Mouse (Mus musculus) hindbrain, embryonic 15.5 days (tissue): ENCODE data around the gene D17H6S53E. TPM values are rescaled to one million over a fixed set of nuclear protein-coding genes. Genes with fewer than 3 reads are reported as not detected.
A peak's percentile ranks its signal among the peaks of the same experiment; 100 is the strongest.
"Not testable (repeated sequence)": the region's sequence is repeated elsewhere in the genome, so short reads cannot be mapped to it uniquely, and the experiment has no call there.

ENCODE experiments used
- ATAC-seq: fragments of 200-750 bp; cut with Nextera tagmentation; 2 replicates; pipeline ENCODE4 v1.8.0; 2017; ENCODE audit warnings: low read depth, moderate number of reproducible peaks, moderate TSS enrichment; ENCODE audit not compliant: low FRiP score
- H3K27ac ChIP-seq: fragments of 300-500 bp; sonication (generic); replicated peaks from 2 replicates; pipeline ENCODE4 v1.5.1; 2015; ENCODE audit warnings: mild to moderate bottlenecking, inconsistent platforms
- H3K27me3 ChIP-seq: fragments of 300-500 bp; sonication (generic); 2 replicates; pipeline ENCODE4 v1.6.1; 2015; ENCODE audit warnings: control low read depth, inconsistent platforms
- H3K36me3 ChIP-seq: fragments of 300-500 bp; sonication (generic); 2 replicates; pipeline ENCODE4 v1.6.1; 2015; ENCODE audit warnings: control low read depth, inconsistent platforms
- H3K4me1 ChIP-seq: fragments of 300-500 bp; sonication (generic); replicated peaks from 2 replicates; pipeline ENCODE4 v1.6.1; 2015; ENCODE audit warnings: control low read depth, inconsistent platforms
- H3K4me2 ChIP-seq: fragments of 300-500 bp; sonication (generic); 2 replicates; pipeline ENCODE4 v1.6.1; 2015; ENCODE audit warnings: moderate library complexity, mild to moderate bottlenecking, inconsistent platforms
- H3K4me3 ChIP-seq: fragments of 300-500 bp; sonication (generic); 2 replicates; pipeline ENCODE4 v1.5.1; 2015; ENCODE audit warnings: mild to moderate bottlenecking, inconsistent platforms
- H3K9ac ChIP-seq: fragments of 300-500 bp; sonication (generic); 2 replicates; pipeline ENCODE4 v1.6.1; 2015; ENCODE audit warnings: inconsistent platforms
- H3K9me3 ChIP-seq: fragments of 300-500 bp; sonication (generic); 2 replicates; pipeline ENCODE4 v1.6.1; 2016; ENCODE audit warnings: control low read depth, inconsistent platforms
- WGBS: fragments of 180-500 bp; shearing (Covaris S2); methylation state at CpG from one replicate; pipeline ENCODE4 v1.1.7; 2015; 5-methylcytosine and 5-hydroxymethylcytosine counted together
- polyA plus RNA-seq: library from polyadenylated mRNA; unstranded; fragments of >200 nt; fragmentation: Nextera tagmentation; extraction: Ambion mirVana; gene quantifications from 2 replicates; pipeline ENCODE4 v1.2.1, GENCODE M21; 2015

The D17H6S53E gene
- polyA plus RNA-seq, 1 experiment from 2014 or later = 10.8 TPM

- not testable (repeated sequence) for H3K4me3 ChIP-seq, H3K27me3 ChIP-seq, H3K4me2 ChIP-seq, H3K27ac ChIP-seq, H3K9ac ChIP-seq, ATAC-seq, H3K9me3 ChIP-seq
- peaks cover 13% of the 10 kb centered on the region for H3K36me3 ChIP-seq
- H3K4me1 ChIP-seq = peaks cover 57% of the 10 kb centered on the region
- 91% methylated on average over 12 of the region's 12 CpGs for WGBS
Observed at GRCm38 (mm10) chr17:35124261-35124896, 1.8 kb upstream of the D17H6S53E start.

- no peak overlapping the region; the same call in 1 of the 2 replicates for H3K4me3 ChIP-seq
- H3K9me3 ChIP-seq = no peaks in the 10 kb centered on the region
- no peak overlapping the region for H3K9ac ChIP-seq
- no peak for ATAC-seq
- H3K4me2 ChIP-seq = peak overlapping the region; percentile 67; the same call in 1 of the 2 replicates
- H3K36me3 ChIP-seq = peaks cover 15% of the 10 kb centered on the region
- 86% methylated on average over 1 of the region's 1 CpGs for WGBS
- H3K27ac ChIP-seq = no peak overlapping the region
- H3K27me3 ChIP-seq = no peaks in the 10 kb centered on the region
- H3K4me1 ChIP-seq = peaks cover 51% of the 10 kb centered on the region
Observed at GRCm38 (mm10) chr17:35125081-35125480, 1.1 kb upstream of the D17H6S53E start.

GRCm38 (mm10) chr17:35125578-35125977 is 595 bp upstream of the D17H6S53E start:
- Histone ChIP-seq H3K36me3 (peaks cover 15% of the 10 kb centered on the region), H3K27ac (no peak overlapping the region), H3K4me3 (peak overlapping the region; percentile 54), H3K9ac (peak overlapping the region; percentile 60), H3K4me2 (peak overlapping the region; percentile 67), H3K27me3 (no peaks in the 10 kb centered on the region), H3K9me3 (no peaks in the 10 kb centered on the region), H3K4me1 (peaks cover 46% of the 10 kb centered on the region)
- WGBS = 40% methylated on average over 6 of the region's 6 CpGs
- no peak for ATAC-seq

GRCm38 (mm10) chr17:35127017-35127416 is 844 bp downstream of the D17H6S53E start:
- Histone ChIP-seq H3K27ac (peak overlapping the region; percentile 72), H3K9me3 (no peaks in the 10 kb centered on the region), H3K4me2 (peak overlapping the region; percentile 67), H3K36me3 (peaks cover 15% of the 10 kb centered on the region), H3K4me1 (peaks cover 43% of the 10 kb centered on the region), H3K4me3 (peak overlapping the region; percentile 54), H3K27me3 (no peaks in the 10 kb centered on the region), H3K9ac (peak overlapping the region; percentile 60)
- no peak for ATAC-seq
- 74% methylated on average over 13 of the region's 13 CpGs for WGBS

GRCm38 (mm10) chr17:35128996-35129395 is 2.8 kb downstream of the D17H6S53E start:
- Histone ChIP-seq H3K27me3 (no peaks in the 10 kb centered on the region), H3K27ac (no peak overlapping the region), H3K9ac (no peak overlapping the region), H3K4me3 (no peak overlapping the region), H3K9me3 (no peaks in the 10 kb centered on the region), H3K4me2 (no peak overlapping the region), H3K4me1 (peaks cover 34% of the 10 kb centered on the region), H3K36me3 (peaks cover 10% of the 10 kb centered on the region)
- whole genome bisulfite sequencing = 64% methylated on average over 11 of the region's 11 CpGs
- no peak for ATAC-seq

GRCm38 (mm10) chr17:35131038-35131437 is 4.9 kb downstream of the D17H6S53E start:
- H3K4me1 ChIP-seq = peaks cover 24% of the 10 kb centered on the region
- WGBS = 90% methylated on average over 8 of the region's 8 CpGs
- H3K4me2 ChIP-seq = no peak overlapping the region
- no peaks in the 10 kb centered on the region for H3K27me3 ChIP-seq
- H3K9me3 ChIP-seq = no peaks in the 10 kb centered on the region
- H3K4me3 ChIP-seq = no peak overlapping the region
- H3K27ac ChIP-seq = no peak overlapping the region
- no peak overlapping the region for H3K9ac ChIP-seq
- H3K36me3 ChIP-seq = 0 out of 2 replicates have a peak, but pooled peaks cover 5% of the 10 kb centered on the region
- no peak for ATAC-seq

GRCm38 (mm10) chr17:35131500-35132173 is 5.5 kb downstream of the D17H6S53E start, which contains the start of gene Apom:
TSS of gene Apom (minus strand) at chr17:35132050.
- H3K27ac ChIP-seq = no peak within 1 kb of the TSS
- H3K36me3 ChIP-seq = 0 out of 2 replicates have a peak, but pooled peaks cover 5% of the 10 kb centered on the region
- H3K4me1 ChIP-seq = peaks cover 25% of the 10 kb centered on the region
- no peaks in the 10 kb centered on the region for H3K27me3 ChIP-seq
- WGBS = 82% methylated on average over 15 of the region's 15 CpGs
- no peak for ATAC-seq
- H3K9ac ChIP-seq = no peak within 1 kb of the TSS
- H3K4me2 ChIP-seq = no peak within 1 kb of the TSS
- H3K4me3 ChIP-seq = no peak within 1 kb of the TSS
- H3K9me3 ChIP-seq = no peaks in the 10 kb centered on the region

- Histone ChIP-seq H3K4me2 (no peak overlapping the region), H3K4me3 (no peak overlapping the region), H3K27ac (no peak overlapping the region), H3K4me1 (peaks cover 25% of the 10 kb centered on the region), H3K27me3 (no peaks in the 10 kb centered on the region), H3K36me3 (0 out of 2 replicates have a peak, but pooled peaks cover 5% of the 10 kb centered on the region), H3K9me3 (no peaks in the 10 kb centered on the region), H3K9ac (no peak overlapping the region)
- ATAC-seq = no peak
- WGBS = 82% methylated on average over 3 of the region's 3 CpGs
Observed at GRCm38 (mm10) chr17:35132174-35132560, 6.0 kb downstream of the D17H6S53E start.

GRCm38 (mm10) chr17:35133517-35133916 is 7.3 kb downstream of the D17H6S53E start:
- no peaks in the 10 kb centered on the region for H3K27me3 ChIP-seq
- H3K9me3 ChIP-seq = no peaks in the 10 kb centered on the region
- no peak for ATAC-seq
- peaks cover 6% of the 10 kb centered on the region; the same call in 1 of the 2 replicates for H3K36me3 ChIP-seq
- 90% methylated on average over 7 of the region's 7 CpGs for WGBS
- peaks cover 29% of the 10 kb centered on the region for H3K4me1 ChIP-seq
- H3K27ac ChIP-seq = no peak overlapping the region
- H3K9ac ChIP-seq = no peak overlapping the region
- no peak overlapping the region for H3K4me2 ChIP-seq
- H3K4me3 ChIP-seq = no peak overlapping the region

- Histone ChIP-seq H3K9ac (peak within 1 kb of the TSS; percentile 82), H3K36me3 (peaks cover 16% of the 10 kb centered on the region), H3K27ac (peak within 1 kb of the TSS; percentile 99), H3K4me2 (peak within 1 kb of the TSS; percentile 91), H3K4me3 (peak within 1 kb of the TSS; percentile 88), H3K4me1 (peaks cover 29% of the 10 kb centered on the region), H3K9me3 (no peaks in the 10 kb centered on the region), H3K27me3 (no peaks in the 10 kb centered on the region)
- peak; percentile 96 for ATAC-seq
- WGBS = under 1% methylated on average over 65 of the region's 66 CpGs
Observed at GRCm38 (mm10) chr17:35134801-35135590, 8.8 kb downstream of the D17H6S53E start, which contains the start of gene Bag6. TSS of gene Bag6 (plus strand) at chr17:35135178.

- peak overlapping the region; percentile 88 for H3K4me3 ChIP-seq
- H3K9me3 ChIP-seq = no peaks in the 10 kb centered on the region
- ATAC-seq = peak; percentile 78
- H3K9ac ChIP-seq = peak overlapping the region; percentile 82
- peak overlapping the region; percentile 99 for H3K27ac ChIP-seq
- peaks cover 29% of the 10 kb centered on the region for H3K4me1 ChIP-seq
- H3K4me2 ChIP-seq = peak overlapping the region; percentile 91
- no peaks in the 10 kb centered on the region for H3K27me3 ChIP-seq
- WGBS = under 1% methylated on average over 43 of the region's 43 CpGs
- peaks cover 24% of the 10 kb centered on the region for H3K36me3 ChIP-seq
Observed at GRCm38 (mm10) chr17:35135591-35136320, 9.6 kb downstream of the D17H6S53E start.
